Mouse (Mus musculus) megakaryocyte progenitor cell, adult 5-6 weeks (primary cell): ENCODE measurements around the gene Mfrp. TPM values are rescaled to one million over a fixed set of nuclear protein-coding genes. Genes with fewer than 3 reads are reported as not detected.
A peak's percentile ranks its signal among the peaks of the same experiment; 100 is the strongest.

Experiments
- ATAC-seq: replicated peaks from 2 replicates; pipeline ENCODE4 v1.8.0; 2016; ENCODE audit warnings: mild to moderate bottlenecking, moderate TSS enrichment, inconsistent platforms; ENCODE audit not compliant: poor library complexity
- total RNA-seq, 2 experiments: library from RNA; stranded (forward) in 1 of 2; stranded (reverse) in 1 of 2; fragments of 157-497, 149-512 nt in 1 of 2; fragments of 200-1000 nt in 1 of 2; gene quantifications; 2 replicates each; pipeline versions ENCODE4 v1.2.3 to v1.2.4; 2015 to 2017

The Mfrp gene
- not detected in 2 replicates for total RNA-seq (2015)
- total RNA-seq (2017): 0.12 TPM in 1 of 2 replicates, not detected in the other

- ATAC-seq: no peak
Observed at GRCm38 (mm10) chr9:44101490-44101889, at the start of gene Mfrp. TSS of gene Mfrp (plus strand) at chr9:44101729.

GRCm38 (mm10) chr9:44052855-44053254, 48.7 kb upstream of the Mfrp start:
- ATAC-seq: no peak

- no peak for ATAC-seq
Observed at GRCm38 (mm10) chr9:44053936-44054335, 47.6 kb upstream of the Mfrp start.

- ATAC-seq: no peak
Observed at GRCm38 (mm10) chr9:44058606-44059005, 42.9 kb upstream of the Mfrp start.

GRCm38 (mm10) chr9:44065177-44065576, 36.4 kb upstream of the Mfrp start:
- ATAC-seq: no peak

GRCm38 (mm10) chr9:44066785-44067225, 34.7 kb upstream of the Mfrp start, which contains the start of gene Usp2:
TSS of gene Usp2 (plus strand) at chr9:44067021.
- peak; percentile 98 for ATAC-seq

GRCm38 (mm10) chr9:44067241-44067959, 34.1 kb upstream of the Mfrp start:
- peak; percentile 40 for ATAC-seq

GRCm38 (mm10) chr9:44067960-44068330, 33.6 kb upstream of the Mfrp start:
- ATAC-seq: no peak

- no peak for ATAC-seq
Observed at GRCm38 (mm10) chr9:44069252-44069651, 32.3 kb upstream of the Mfrp start.

GRCm38 (mm10) chr9:44070113-44070843, 31.3 kb upstream of the Mfrp start:
- ATAC-seq: no peak

GRCm38 (mm10) chr9:44070844-44071231, 30.7 kb upstream of the Mfrp start:
- ATAC-seq: no peak

GRCm38 (mm10) chr9:44071914-44072598, 29.5 kb upstream of the Mfrp start:
- ATAC-seq: no peak

GRCm38 (mm10) chr9:44072599-44072915, 29.0 kb upstream of the Mfrp start:
- no peak for ATAC-seq

GRCm38 (mm10) chr9:44073115-44073514, 28.4 kb upstream of the Mfrp start:
- no peak for ATAC-seq

- 0 out of 2 replicates have a peak, but pooled peaks have one; percentile 50 for ATAC-seq
Observed at GRCm38 (mm10) chr9:44074395-44075275, 26.9 kb upstream of the Mfrp start.

GRCm38 (mm10) chr9:44075276-44075995, 26.1 kb upstream of the Mfrp start:
- no peak for ATAC-seq

GRCm38 (mm10) chr9:44075996-44076763, 25.3 kb upstream of the Mfrp start:
- no peak for ATAC-seq

- ATAC-seq: peak; percentile 77
Observed at GRCm38 (mm10) chr9:44076764-44077120, 24.8 kb upstream of the Mfrp start.

- ATAC-seq: no peak
Observed at GRCm38 (mm10) chr9:44077266-44077910, 24.1 kb upstream of the Mfrp start.
